Mouse (Mus musculus): ENCODE measurements around the gene 1110012L19Rik.
A peak's percentile ranks its signal among the peaks of the same experiment; 100 is the strongest.
"Not testable (repeated sequence)": the region's sequence is repeated elsewhere in the genome, so short reads cannot be mapped to it uniquely, and the experiment has no call there.

1110012L19Rik gene

GRCm38 (mm10) chrX:70385276-70385961 is at the start of gene 1110012L19Rik:
Gene 1110012L19Rik (plus strand): TSS chrX:70385877.
- peak; percentile 56 for DNase-seq (ENCODE audit: low read depth, low spot score)

- DNase-seq (ENCODE audit: low read depth, low spot score): no peak
Observed at GRCm38 (mm10) chrX:70362985-70363384, 22.7 kb upstream of the 1110012L19Rik start.

DNA sequence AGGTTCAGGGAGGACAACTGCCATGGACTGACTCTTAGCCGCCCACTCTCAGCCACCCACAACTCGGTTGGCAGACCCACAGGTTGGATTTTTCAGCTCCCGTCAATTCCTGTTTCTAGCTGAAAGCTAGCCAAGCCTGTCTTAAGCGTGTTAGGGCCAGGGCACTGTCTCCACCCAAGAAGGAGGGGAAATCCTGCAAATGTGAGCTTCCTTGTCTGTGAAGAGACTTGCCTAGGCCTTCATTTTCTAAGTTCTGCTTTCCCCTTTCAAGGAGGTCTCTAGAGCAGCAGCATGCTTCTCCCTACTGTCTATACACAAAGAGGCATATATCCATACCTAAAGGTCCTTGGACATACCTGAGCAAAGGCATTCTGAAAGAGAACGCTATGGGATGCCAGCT is 22.2 kb upstream of the 1110012L19Rik start:
- DNase-seq (ENCODE audit: low read depth, low spot score): no peak

GRCm38 (mm10) chrX:70364202-70364601 is 21.5 kb upstream of the 1110012L19Rik start:
- DNase-seq (ENCODE audit: low read depth, low spot score): no peak

DNA sequence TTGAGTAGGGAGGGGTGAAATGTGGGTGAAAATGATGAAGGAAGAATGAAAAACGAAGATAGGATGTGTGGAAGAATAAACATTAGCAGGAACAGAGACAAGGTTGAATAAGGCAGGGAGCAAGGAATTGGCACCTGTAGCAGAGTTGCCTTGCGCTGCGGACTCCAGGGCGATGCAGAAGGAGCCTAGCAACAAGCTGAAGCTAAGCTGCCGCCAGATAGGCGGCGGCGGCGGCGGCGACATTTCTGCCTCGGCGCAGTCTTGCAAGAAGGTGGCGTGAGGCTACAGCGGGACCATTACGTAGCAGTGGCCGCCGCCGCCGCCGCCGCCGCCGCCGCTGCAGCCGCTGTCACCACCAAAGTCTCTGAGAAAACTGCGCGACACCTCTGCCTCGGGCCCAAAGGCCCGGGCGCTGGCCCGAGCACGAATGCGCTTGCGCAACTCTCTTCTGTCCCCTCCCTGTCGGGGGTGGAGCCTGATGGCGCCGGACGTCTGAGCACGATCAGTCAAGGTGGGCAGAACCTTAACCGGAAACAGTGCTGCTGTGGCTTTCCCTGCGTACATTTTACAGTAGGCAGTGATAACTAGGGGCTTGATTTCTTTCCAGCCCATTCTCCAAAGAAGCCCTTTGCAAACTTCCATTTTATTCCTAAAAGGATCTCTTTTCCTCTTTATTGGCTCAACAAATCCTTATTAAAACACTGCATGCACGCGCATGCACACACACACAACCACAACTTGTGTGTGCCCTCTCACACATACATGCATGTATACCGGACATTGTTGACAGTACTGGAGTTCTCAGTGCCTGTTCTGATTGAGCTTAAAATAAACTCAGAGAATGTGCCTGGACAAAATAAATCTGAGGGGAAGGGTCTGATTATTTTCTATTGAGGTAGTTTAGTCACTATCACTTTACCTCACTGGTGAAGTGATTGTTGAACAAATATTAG is 20.7 kb upstream of the 1110012L19Rik start, which contains the start of gene Ids:
Gene Ids, minus strand, starts transcription at position 424 of the 953 bp plus-strand sequence.
- peak; percentile 71 for DNase-seq (ENCODE audit: low read depth, low spot score)

GRCm38 (mm10) chrX:70369758-70370157 is 15.9 kb upstream of the 1110012L19Rik start:
- DNase-seq (ENCODE audit: low read depth, low spot score): not testable (repeated sequence)

DNA sequence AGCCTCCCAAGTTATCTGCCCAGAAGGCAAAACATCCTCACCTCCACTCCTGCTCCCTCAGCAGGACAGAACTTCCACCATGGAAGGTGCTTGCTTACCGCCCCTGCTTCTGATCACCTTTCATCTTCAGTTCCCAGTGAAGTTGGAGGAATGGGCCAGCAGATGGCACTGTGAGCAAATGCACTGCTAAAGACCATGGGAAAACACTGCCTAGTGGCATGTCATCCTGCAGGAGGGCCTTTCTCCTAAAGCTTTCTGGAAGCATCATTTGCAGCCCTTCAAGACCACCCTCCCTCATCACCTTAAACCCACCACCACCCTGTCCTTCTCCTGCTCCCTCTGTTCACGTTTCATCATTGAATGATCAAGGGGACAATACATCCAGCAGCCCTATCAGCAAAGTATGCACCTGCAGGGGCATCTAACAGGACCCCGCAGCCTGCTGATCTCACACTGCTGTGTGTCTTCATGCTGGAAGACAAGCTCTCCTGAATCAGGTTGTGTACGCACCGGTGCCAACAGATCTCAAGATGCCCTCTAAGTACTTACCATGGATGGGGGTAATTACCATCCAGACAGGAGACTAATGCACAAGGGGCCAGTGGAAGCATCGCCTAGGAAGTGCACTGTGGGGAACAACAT is 11.1 kb upstream of the 1110012L19Rik start:
- not testable (repeated sequence) for DNase-seq (ENCODE audit: low read depth, low spot score)

DNA sequence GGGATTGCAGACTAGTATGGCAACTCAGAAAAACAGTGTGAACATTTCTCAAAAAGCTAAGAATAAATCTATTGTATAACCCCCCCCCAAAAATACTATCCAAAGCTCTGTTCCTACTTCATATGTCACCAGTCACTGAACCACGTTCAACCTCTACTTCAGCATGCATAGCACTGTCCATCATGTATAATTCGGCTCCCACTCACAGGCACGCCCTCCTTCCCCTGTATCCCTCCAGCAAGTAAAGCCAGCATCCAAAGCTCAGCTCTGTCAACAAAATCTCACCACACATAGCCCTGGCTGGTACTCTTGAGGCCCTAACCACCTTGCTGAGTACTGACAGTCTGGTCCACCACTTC is 781 bp upstream of the 1110012L19Rik start:
- no peak for DNase-seq (ENCODE audit: low read depth, low spot score)

- no peak for DNase-seq (ENCODE audit: low read depth, low spot score)
Observed at GRCm38 (mm10) chrX:70385962-70386351, 280 bp downstream of the 1110012L19Rik start.

DNA sequence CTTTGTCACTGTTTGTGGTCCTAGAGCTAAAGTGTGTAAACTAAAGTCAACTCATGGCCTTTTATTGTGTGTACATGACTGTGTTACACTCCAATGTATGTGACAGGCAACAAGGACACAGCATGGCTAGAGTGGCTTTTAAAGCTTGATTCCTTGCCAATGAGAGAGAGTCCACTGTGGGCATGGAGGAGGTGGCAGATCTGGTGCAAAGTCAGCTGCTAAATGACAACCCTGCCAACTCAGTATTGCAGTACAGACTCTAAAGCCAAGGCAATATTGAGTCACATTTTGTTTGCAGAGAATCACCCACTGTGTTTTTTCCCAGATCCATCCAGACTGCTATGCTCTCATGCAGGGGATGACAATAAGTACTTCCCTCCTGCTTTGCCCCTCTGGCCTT is 7.0 kb downstream of the 1110012L19Rik start:
- DNase-seq (ENCODE audit: low read depth, low spot score): not testable (repeated sequence)

GRCm38 (mm10) chrX:70425473-70425872 is 39.8 kb downstream of the 1110012L19Rik start:
- not testable (repeated sequence) for DNase-seq (ENCODE audit: low read depth, low spot score)
